8 mouse cellular contexts compared by ENCODE assay signal in genomic region chr14:21847381-21848165, GRCm38 (mm10). TPM values are rescaled to one million over a fixed set of nuclear protein-coding genes. Genes with fewer than 3 reads are reported as not detected.
DNase-seq lines count a peak whose midpoint lies in the region; ATAC-seq and TF ChIP-seq lines count a peak whose summit lies in the region.

No protein-coding gene starts in this region.

- peak overlapping the region; percentile 83 for H3K27ac ChIP-seq in bone marrow macrophage, adult 2 months (ENCODE audit: insufficient read depth, low read depth, low read length)
- H3K27ac ChIP-seq in forebrain, embryonic 11.5 days (ENCODE audit: low read depth, low read length), result no peak overlapping the region
- H3K27ac ChIP-seq in intestine, embryonic 15.5 days, result peak overlapping the region; percentile 80
- peak overlapping the region; percentile 88 for H3K27ac ChIP-seq in liver, embryonic 15.5 days (replicated peaks)
- 0 out of 2 replicates have a peak overlapping the region, but pooled peaks have one; percentile 33 for H3K27ac ChIP-seq in neural tube, embryonic 13.5 days (replicated peaks)

- peak overlapping the region; percentile 89 for H3K4me3 ChIP-seq in bone marrow macrophage, adult 2 months (ENCODE audit: insufficient read depth, low read length)
- peak overlapping the region; percentile 61 for H3K4me3 ChIP-seq in forebrain, embryonic 11.5 days (ENCODE audit: low read depth, low read length)
- peak overlapping the region; percentile 71 for H3K4me3 ChIP-seq in intestine, embryonic 15.5 days (replicated peaks)
- H3K4me3 ChIP-seq in liver, embryonic 15.5 days (replicated peaks), result peak overlapping the region; percentile 66
- peak overlapping the region; percentile 70 for H3K4me3 ChIP-seq in neural tube, embryonic 13.5 days

- TF ChIP-seq POLR2A in bone marrow macrophage, adult 2 months (IDR thresholded peaks at IDR 0.05; ENCODE audit: borderline replicate concordance, low read depth, low read length), result no peak

- H3K36me3 ChIP-seq in forebrain, embryonic 11.5 days (ENCODE audit: control insufficient read depth, insufficient read depth, low read length), result no peaks in the 10 kb centered on the region; the same call in 1 of the 2 replicates
- peaks cover 17% of the 10 kb centered on the region for H3K36me3 ChIP-seq in intestine, embryonic 15.5 days
- peaks cover 44% of the 10 kb centered on the region for H3K36me3 ChIP-seq in liver, embryonic 15.5 days (replicated peaks)
- peaks cover 45% of the 10 kb centered on the region for H3K36me3 ChIP-seq in neural tube, embryonic 13.5 days

- H3K9me3 ChIP-seq in forebrain, embryonic 11.5 days (ENCODE audit: control insufficient read depth, low read length), result no peaks in the 10 kb centered on the region
- H3K9me3 ChIP-seq in intestine, embryonic 15.5 days, result no peaks in the 10 kb centered on the region
- H3K9me3 ChIP-seq in liver, embryonic 15.5 days (replicated peaks), result no peaks in the 10 kb centered on the region
- no peaks in the 10 kb centered on the region for H3K9me3 ChIP-seq in neural tube, embryonic 13.5 days

- ATAC-seq in forebrain, embryonic 11.5 days (replicated peaks; ENCODE audit: low FRiP score), result peak; percentile 56
- peak; percentile 41 for ATAC-seq in intestine, embryonic 15.5 days
- ATAC-seq in liver, embryonic 15.5 days (ENCODE audit: insufficient read depth), result no peak
- peak; percentile 25 for ATAC-seq in neural tube, embryonic 13.5 days (ENCODE audit: low read depth)

- WGBS in forebrain, embryonic 11.5 days, result under 1% methylated on average over 50 of the region's 50 CpGs
- 1% methylated on average over 50 of the region's 50 CpGs for WGBS in intestine, embryonic 15.5 days
- WGBS in liver, embryonic 15.5 days (ENCODE audit: insufficient replicate concordance), result under 1% methylated on average over 49 of the region's 50 CpGs
- WGBS in neural tube, embryonic 13.5 days, result under 1% methylated on average over 50 of the region's 50 CpGs

- no peaks in the 10 kb centered on the region for H3K27me3 ChIP-seq in forebrain, embryonic 11.5 days (ENCODE audit: control insufficient read depth, insufficient read depth, low read length)
- no peaks in the 10 kb centered on the region for H3K27me3 ChIP-seq in intestine, embryonic 15.5 days (replicated peaks)
- H3K27me3 ChIP-seq in liver, embryonic 15.5 days, result no peaks in the 10 kb centered on the region
- H3K27me3 ChIP-seq in neural tube, embryonic 13.5 days, result peaks cover 3% of the 10 kb centered on the region; the same call in 1 of the 2 replicates

- peak; percentile 44 to 61 for DNase-seq in left cerebral cortex, adult 18-20 months (ENCODE audit: low spot score in 2 of 2)
- DNase-seq in left cerebral cortex, adult 11 months (ENCODE audit: low spot score), result no peak
- DNase-seq in forebrain, embryonic 11.5 days (ENCODE audit: low spot score), result peak; percentile 88
- peak; percentile 69 for DNase-seq in thymus, postnatal 4 days

- H3K9ac ChIP-seq in forebrain, embryonic 11.5 days (ENCODE audit: low read length), result peak overlapping the region; percentile 73
- H3K9ac ChIP-seq in intestine, embryonic 15.5 days, result peak overlapping the region; percentile 80
- H3K9ac ChIP-seq in liver, embryonic 15.5 days, result peak overlapping the region; percentile 71
- peak overlapping the region; percentile 81 for H3K9ac ChIP-seq in neural tube, embryonic 13.5 days

- H3K4me2 ChIP-seq in forebrain, embryonic 11.5 days (ENCODE audit: low read depth, low read length, severe bottlenecking), result peak overlapping the region; percentile 99
- peak overlapping the region; percentile 97 for H3K4me2 ChIP-seq in intestine, embryonic 15.5 days (replicated peaks)
- peak overlapping the region; percentile 98 for H3K4me2 ChIP-seq in liver, embryonic 15.5 days
- peak overlapping the region; percentile 99 for H3K4me2 ChIP-seq in neural tube, embryonic 13.5 days

- no peak for TF ChIP-seq CTCF in bone marrow macrophage, adult 2 months (IDR thresholded peaks at IDR 0.05; ENCODE audit: low read depth, low read length)

- peaks cover 16% of the 10 kb centered on the region for H3K4me1 ChIP-seq in bone marrow macrophage, adult 2 months (ENCODE audit: control insufficient read depth, insufficient read depth, low read length)
- H3K4me1 ChIP-seq in forebrain, embryonic 11.5 days (replicated peaks; ENCODE audit: control insufficient read depth, insufficient read depth, low read length), result peaks cover 15% of the 10 kb centered on the region; the same call in 1 of the 2 replicates
- H3K4me1 ChIP-seq in intestine, embryonic 15.5 days (replicated peaks), result peaks cover 19% of the 10 kb centered on the region
- peaks cover 88% of the 10 kb centered on the region for H3K4me1 ChIP-seq in liver, embryonic 15.5 days (replicated peaks)
- H3K4me1 ChIP-seq in neural tube, embryonic 13.5 days (replicated peaks), result peaks cover 44% of the 10 kb centered on the region

RNA-seq across cellular contexts. Expression of gene Comtd1, which starts 1.2 kb away (rescaled TPM):
- total RNA-seq in left cerebral cortex, adult 18-20 months (2021), result 10 to 100 TPM; 26.7 to 34.2 TPM
- polyA plus RNA-seq in bone marrow macrophage, adult 2 months (2012; ENCODE audit: insufficient read depth, insufficient read length, missing spikeins), result 15.5 and 23.1 TPM in 2 replicates
- 11.9 and 13.7 TPM in 2 replicates for polyA plus RNA-seq in forebrain, embryonic 11.5 days (2014; fragmentation: Nextera tagmentation; extraction: Ambion mirVana)
- polyA plus RNA-seq in intestine, embryonic 15.5 days (2015; fragmentation: Nextera tagmentation; extraction: Ambion mirVana), result 57.3 and 69.9 TPM in 2 replicates
- polyA plus RNA-seq in liver, embryonic 15.5 days (2015; fragmentation: Nextera tagmentation; extraction: Ambion mirVana), result 19.5 and 20.1 TPM in 2 replicates
- 25.7 and 29.4 TPM in 2 replicates for polyA plus RNA-seq in neural tube, embryonic 13.5 days (2015; fragmentation: Nextera tagmentation; extraction: Ambion mirVana)

RNA-seq across cellular contexts. Expression of gene Vdac2, which starts 22.5 kb away (rescaled TPM):
- 100 to 1,000 TPM; 228 to 254 TPM for total RNA-seq in left cerebral cortex, adult 18-20 months (2021)
- 211 and 222 TPM in 2 replicates for polyA plus RNA-seq in bone marrow macrophage, adult 2 months (2012; ENCODE audit: insufficient read depth, insufficient read length, missing spikeins)
- polyA plus RNA-seq in forebrain, embryonic 11.5 days (2014; fragmentation: Nextera tagmentation; extraction: Ambion mirVana), result 254 and 262 TPM in 2 replicates
- polyA plus RNA-seq in intestine, embryonic 15.5 days (2015; fragmentation: Nextera tagmentation; extraction: Ambion mirVana), result 368 and 384 TPM in 2 replicates
- 110 and 121 TPM in 2 replicates for polyA plus RNA-seq in liver, embryonic 15.5 days (2015; fragmentation: Nextera tagmentation; extraction: Ambion mirVana)
- 276 and 284 TPM in 2 replicates for polyA plus RNA-seq in neural tube, embryonic 13.5 days (2015; fragmentation: Nextera tagmentation; extraction: Ambion mirVana)
